Mouse (Mus musculus): ENCODE results near the gene Chordc1. TPM values are rescaled to one million over a fixed set of nuclear protein-coding genes. Genes with fewer than 3 reads are reported as not detected.
A peak's percentile ranks its signal among the peaks of the same experiment; 100 is the strongest.
"Not testable (repeated sequence)": the region's sequence is repeated elsewhere in the genome, so short reads cannot be mapped to it uniquely, and the experiment has no call there.

Chordc1 gene
- 54.3 and 56.9 TPM in 2 replicates for polyA plus RNA-seq (2012; rRNA removed)

GRCm38 (mm10) chr9:18291571-18292429, at the start of gene Chordc1:
Gene Chordc1 (plus strand): TSS chr9:18292125.
- DNase-seq (ENCODE audit: low read depth): peak; percentile 99
- TF ChIP-seq POLR2A (IDR thresholded peaks at IDR 0.05; ENCODE audit: borderline replicate concordance, extremely low read depth, insufficient read depth, insufficient read length, poor library complexity, severe bottlenecking): peak; percentile 49; the same call in 1 of the 2 replicates
- TF ChIP-seq CTCF (IDR thresholded peaks at IDR 0.05; ENCODE audit: borderline replicate concordance, extremely low read depth, insufficient read depth, insufficient read length): peak; percentile 44; the same call in 1 of the 2 replicates

GRCm38 (mm10) chr9:18275901-18276300, 16.0 kb upstream of the Chordc1 start:
- TF ChIP-seq POLR2A (IDR thresholded peaks at IDR 0.05; ENCODE audit: borderline replicate concordance, extremely low read depth, insufficient read depth, insufficient read length, poor library complexity, severe bottlenecking) (no peak), CTCF (IDR thresholded peaks at IDR 0.05; ENCODE audit: borderline replicate concordance, extremely low read depth, insufficient read depth, insufficient read length) (no peak)
- no peak for DNase-seq (ENCODE audit: low read depth)

GRCm38 (mm10) chr9:18276844-18277243, 15.1 kb upstream of the Chordc1 start:
- no peak for TF ChIP-seq CTCF (IDR thresholded peaks at IDR 0.05; ENCODE audit: borderline replicate concordance, extremely low read depth, insufficient read depth, insufficient read length)
- TF ChIP-seq POLR2A (IDR thresholded peaks at IDR 0.05; ENCODE audit: borderline replicate concordance, extremely low read depth, insufficient read depth, insufficient read length, poor library complexity, severe bottlenecking): no peak
- no peak for DNase-seq (ENCODE audit: low read depth)

GRCm38 (mm10) chr9:18277497-18277896, 14.4 kb upstream of the Chordc1 start:
- peak; percentile 77 for DNase-seq (ENCODE audit: low read depth)
- TF ChIP-seq CTCF (IDR thresholded peaks at IDR 0.05; ENCODE audit: borderline replicate concordance, extremely low read depth, insufficient read depth, insufficient read length) (no peak), POLR2A (IDR thresholded peaks at IDR 0.05; ENCODE audit: borderline replicate concordance, extremely low read depth, insufficient read depth, insufficient read length, poor library complexity, severe bottlenecking) (no peak)

GRCm38 (mm10) chr9:18278693-18279092, 13.2 kb upstream of the Chordc1 start:
- TF ChIP-seq CTCF (IDR thresholded peaks at IDR 0.05; ENCODE audit: borderline replicate concordance, extremely low read depth, insufficient read depth, insufficient read length): peak; percentile 17; the same call in 1 of the 2 replicates

GRCm38 (mm10) chr9:18292443-18292922, 558 bp downstream of the Chordc1 start:
- DNase-seq (ENCODE audit: low read depth): no peak
- no peak for TF ChIP-seq POLR2A (IDR thresholded peaks at IDR 0.05; ENCODE audit: borderline replicate concordance, extremely low read depth, insufficient read depth, insufficient read length, poor library complexity, severe bottlenecking)
- no peak for TF ChIP-seq CTCF (IDR thresholded peaks at IDR 0.05; ENCODE audit: borderline replicate concordance, extremely low read depth, insufficient read depth, insufficient read length)

More at GRCm38 (mm10) chr9:18278693-18279092, 13.2 kb upstream of the Chordc1 start:
- DNase-seq (ENCODE audit: low read depth): not testable (repeated sequence)

GRCm38 (mm10) chr9:18293026-18293781, 1.3 kb downstream of the Chordc1 start:
- TF ChIP-seq POLR2A (IDR thresholded peaks at IDR 0.05; ENCODE audit: borderline replicate concordance, extremely low read depth, insufficient read depth, insufficient read length, poor library complexity, severe bottlenecking): no peak
- no peak for TF ChIP-seq CTCF (IDR thresholded peaks at IDR 0.05; ENCODE audit: borderline replicate concordance, extremely low read depth, insufficient read depth, insufficient read length)
- DNase-seq (ENCODE audit: low read depth): no peak

- TF ChIP-seq POLR2A (IDR thresholded peaks at IDR 0.05; ENCODE audit: borderline replicate concordance, extremely low read depth, insufficient read depth, insufficient read length, poor library complexity, severe bottlenecking) (no peak), CTCF (IDR thresholded peaks at IDR 0.05; ENCODE audit: borderline replicate concordance, extremely low read depth, insufficient read depth, insufficient read length) (no peak)
- DNase-seq (ENCODE audit: low read depth): no peak
These were observed 6.4 kb downstream of the Chordc1 start for GRCm38 (mm10) chr9:18298301-18298700.

- TF ChIP-seq POLR2A (IDR thresholded peaks at IDR 0.05; ENCODE audit: borderline replicate concordance, extremely low read depth, insufficient read depth, insufficient read length, poor library complexity, severe bottlenecking): no peak
- DNase-seq (ENCODE audit: low read depth): no peak
These were observed 28.1 kb downstream of the Chordc1 start for GRCm38 (mm10) chr9:18319990-18320389.

Other genes with a start within 250 kb of the Chordc1 start
- gene Naalad2, start 110.9 kb downstream of the Chordc1 start, polyA plus RNA-seq (2012; rRNA removed): 1.3 and 1.5 TPM in 2 replicates
- gene Ubtfl1, start 112.3 kb downstream of the Chordc1 start, polyA plus RNA-seq (2012; rRNA removed): not detected in 2 replicates
- gene Mbd3l2, start 138.5 kb downstream of the Chordc1 start, polyA plus RNA-seq (2012; rRNA removed): not detected in 2 replicates
- 27.9 and 32.1 TPM in 2 replicates for gene Zfp558, start 186.1 kb downstream of the Chordc1 start, polyA plus RNA-seq (2012; rRNA removed)
- gene Mbd3l1, start 186.2 kb downstream of the Chordc1 start, polyA plus RNA-seq (2012; rRNA removed): not detected in 2 replicates

Data from brain, embryonic 14.5 days (tissue).